Comparison of ENCODE assay signal across 10 mouse cellular contexts in the genomic region with DNA sequence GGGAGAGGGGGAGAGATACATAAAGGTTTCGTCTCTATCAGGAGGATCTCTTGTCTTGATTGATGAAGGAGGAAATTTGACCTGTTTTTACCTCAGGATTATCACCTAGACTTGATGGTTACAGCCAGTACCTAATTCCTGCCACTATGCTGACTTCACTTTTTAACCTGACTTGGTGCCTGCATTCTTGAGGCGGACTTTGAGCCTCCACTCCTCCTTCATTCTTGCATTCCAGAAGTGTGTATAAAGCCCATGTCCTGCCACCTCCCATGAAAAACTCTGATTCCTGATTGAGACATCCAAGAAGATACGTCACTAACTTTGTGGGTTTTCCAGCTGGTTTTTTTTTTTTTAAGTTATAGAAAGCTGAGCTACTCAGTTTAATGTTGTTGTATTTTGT.
A peak's percentile ranks its signal among the peaks of the same experiment; 100 is the strongest.
DNase-seq lines count a peak whose midpoint lies in the region.
"Had no signal": no experiment of that assay in that cellular context is flagged by ENCODE, and none has a peak within 500 bp of the region (broad histone marks: within the 10 kb centered on the region; RNA-seq: fewer than 3 reads in every experiment).

No protein-coding gene starts in this region.

- DNase-seq in embryo, embryonic 10 days (ENCODE audit: low spot score) = peak; percentile 60
- DNase-seq in embryo, embryonic 11 days = no peak
- peak; percentile 84 for DNase-seq in 3T3-L1 (ENCODE audit: low read depth, low spot score)
- peak; percentile 21 for DNase-seq in forelimb bud, embryonic 11.5 days (ENCODE audit: low read depth, low spot score)
- DNase-seq in kidney, postnatal 4 days = peak; percentile 17 to 54
- no peak for DNase-seq in adipocyte (ENCODE audit: low spot score)
- no peak for DNase-seq in cerebellum, adult 8-10 months
- DNase-seq in frontal cortex, postnatal 25 days (ENCODE audit: low spot score in 2 of 2) = no peak
- DNase-seq: adrenal gland, postnatal 14 days; thymus, postnatal 36 days had no signal

Comparison
In these comparisons a context has a peak if more than half of its experiments do, and no peak if none do; other contexts are left out.
1. DNase-seq: peak in embryo, embryonic 10 days (single experiment), 3T3-L1 (single experiment), forelimb bud, embryonic 11.5 days (single experiment) and kidney, postnatal 4 days (2 of 2); none in embryo, embryonic 11 days (single experiment), adipocyte (single experiment), cerebellum, adult 8-10 months (single experiment) and frontal cortex, postnatal 25 days (0 of 2).